Mouse (Mus musculus) spleen, postnatal 10 days (tissue): ENCODE data around the gene Krt4.

Experiments
- DNase-seq, 2 experiments: peaks; one replicate each; pipeline ENCODE4 v3.0.0; 2021 to 2022; ENCODE audit warnings: low spot score in 2 of 2

Krt4 gene

DNA sequence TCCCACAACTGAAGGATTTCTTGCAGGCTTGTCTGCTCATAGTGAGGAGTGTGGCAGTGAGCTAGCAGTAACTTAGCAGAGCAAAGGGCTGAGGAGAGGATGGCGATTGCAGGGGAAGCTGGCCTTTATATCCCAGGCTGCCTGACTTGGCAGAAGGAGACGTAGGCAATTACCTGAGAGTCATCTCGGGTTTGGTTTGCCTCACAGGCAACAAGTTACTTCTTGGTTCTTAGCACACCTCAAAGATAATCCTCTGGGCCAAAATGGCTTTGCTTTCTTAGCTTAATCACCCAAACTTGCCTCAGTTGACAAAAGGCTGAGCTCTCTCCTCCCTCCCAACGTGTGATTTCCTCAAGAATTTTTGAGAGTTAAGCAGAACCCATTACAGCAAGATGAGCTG, 31.7 kb downstream of the Krt4 start, which contains the start of gene Krt76:
TSS of gene Krt76 (minus strand) at position 101 of the 400 bp plus-strand sequence.
- DNase-seq = no peak

DNA sequence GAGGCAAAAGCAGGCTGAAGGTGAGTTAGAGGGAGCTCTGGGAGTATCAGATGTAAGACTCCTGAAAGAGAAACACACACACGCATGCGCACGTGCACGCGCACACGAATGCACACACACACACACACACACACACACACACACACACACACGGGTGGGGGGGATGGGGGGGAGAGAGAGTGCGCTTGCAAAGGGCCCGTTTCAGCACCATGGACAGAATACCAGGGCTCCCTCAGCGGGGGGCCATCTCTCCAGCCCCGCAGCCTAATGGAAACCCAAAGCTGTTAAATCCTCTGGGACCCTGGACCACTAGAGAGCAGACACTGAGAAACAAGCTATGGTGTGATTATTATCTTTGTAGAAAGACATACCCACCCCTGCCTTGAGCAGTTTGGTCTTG, 44.8 kb downstream of the Krt4 start:
- DNase-seq = no peak

DNA sequence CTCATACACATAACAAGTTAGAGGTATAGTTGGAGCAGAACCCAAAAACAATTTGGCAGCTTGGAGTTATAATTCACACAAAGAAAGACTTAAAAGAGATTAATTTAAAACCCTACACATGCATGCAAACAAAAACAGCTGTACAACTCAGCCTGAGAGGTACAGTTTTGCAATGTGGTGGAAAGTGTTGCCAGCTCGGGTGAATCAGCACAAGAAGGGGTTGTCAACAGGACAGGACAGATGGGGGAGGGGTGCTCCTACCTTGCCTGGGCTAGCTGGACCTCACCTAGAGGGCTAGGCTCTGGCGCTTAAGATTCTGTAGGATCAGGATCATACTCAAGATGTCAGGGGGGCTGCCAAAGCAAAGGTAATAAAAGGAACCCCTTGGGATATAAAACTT, 46.5 kb downstream of the Krt4 start:
- no peak for DNase-seq

DNA sequence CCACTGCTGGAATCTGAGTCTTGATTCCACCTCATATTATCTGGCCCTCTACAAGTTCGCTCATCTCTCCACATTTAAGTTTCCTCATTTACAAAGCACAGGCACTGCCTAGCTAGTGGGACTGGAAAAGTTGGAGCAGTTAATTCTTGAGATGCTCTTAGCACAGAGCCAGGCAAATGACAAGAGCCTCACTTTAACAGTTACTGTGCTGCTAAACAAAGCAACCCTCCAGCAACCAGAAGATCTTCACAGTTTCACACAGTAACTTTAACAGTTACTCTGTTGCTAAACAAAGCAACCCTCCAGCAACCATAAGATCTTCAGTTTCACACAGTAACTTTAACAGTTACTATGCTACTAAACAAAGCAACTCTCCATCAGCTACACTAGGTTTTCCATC, 50.2 kb downstream of the Krt4 start:
- no peak for DNase-seq

DNA sequence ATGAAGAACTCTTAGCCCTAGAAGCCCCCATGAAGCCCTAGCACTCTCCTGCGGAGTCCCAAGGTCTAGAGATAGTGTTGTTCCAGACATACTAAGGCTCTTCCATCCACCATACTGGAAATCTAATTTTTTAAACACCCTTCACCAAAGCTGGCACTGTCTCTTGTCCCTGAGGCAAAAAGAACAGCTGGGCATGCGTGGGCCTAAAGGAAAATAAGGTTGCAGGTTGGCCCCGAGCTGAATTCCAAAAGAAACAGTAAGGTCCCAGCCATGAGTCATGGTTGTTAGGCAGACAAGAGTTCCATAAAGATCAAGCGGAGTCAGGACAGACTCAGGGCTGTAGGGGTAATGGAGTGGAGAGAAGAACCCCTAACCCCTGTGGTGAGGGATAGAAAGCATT, 51.3 kb downstream of the Krt4 start:
- DNase-seq = no peak

GRCm38 (mm10) chr15:101869431-101869830, 55.1 kb downstream of the Krt4 start, which contains the start of gene Krt77:
Gene Krt77, minus strand, starts transcription at chr15:101869705.
- DNase-seq = no peak
